Comparison of ENCODE assay signal across 9 mouse cellular contexts in genomic region chr7:4863041-4863440, GRCm38 (mm10). TPM values are rescaled to one million over a fixed set of nuclear protein-coding genes. Genes with fewer than 3 reads are reported as not detected.
DNase-seq lines count a peak whose midpoint lies in the region; ATAC-seq and TF ChIP-seq lines count a peak whose summit lies in the region.
"Had no signal": no experiment of that assay in that cellular context is flagged by ENCODE, and none has a peak within 500 bp of the region (broad histone marks: within the 10 kb centered on the region; RNA-seq: fewer than 3 reads in every experiment).

No protein-coding gene starts in this region.

- no peaks in the 10 kb centered on the region for H3K9me3 ChIP-seq in kidney, embryonic 14.5 days (ENCODE audit: control insufficient read depth, low read length)
- H3K9me3 ChIP-seq in heart, postnatal 0 days (replicated peaks; ENCODE audit: control insufficient read depth, low read length) = no peaks in the 10 kb centered on the region
- peaks cover 6% of the 10 kb centered on the region; the same call in 1 of the 2 replicates for H3K9me3 ChIP-seq in hindbrain, embryonic 10.5 days
- H3K9me3 ChIP-seq in midbrain, embryonic 13.5 days = no peaks in the 10 kb centered on the region
- H3K9me3 ChIP-seq in intestine, embryonic 15.5 days = no peaks in the 10 kb centered on the region

- no peak overlapping the region for H3K9ac ChIP-seq in kidney, embryonic 14.5 days (ENCODE audit: low read depth, low read length)
- H3K9ac ChIP-seq in heart, postnatal 0 days (replicated peaks; ENCODE audit: low read depth, low read length) = no peak overlapping the region
- no peak overlapping the region for H3K9ac ChIP-seq in midbrain, embryonic 13.5 days (replicated peaks)
- no peak overlapping the region for H3K9ac ChIP-seq in intestine, embryonic 15.5 days

- no peak for TF ChIP-seq EP300 in heart, postnatal 0 days (IDR thresholded peaks at IDR 0.05; ENCODE audit: low read depth)

- no peak overlapping the region for H3K27ac ChIP-seq in kidney, embryonic 14.5 days (ENCODE audit: low read depth, low read length)
- H3K27ac ChIP-seq in heart, postnatal 0 days (ENCODE audit: low read depth) = peak overlapping the region; percentile 59
- H3K27ac ChIP-seq in hindbrain, embryonic 10.5 days = no peak overlapping the region
- H3K27ac ChIP-seq in midbrain, embryonic 13.5 days = no peak overlapping the region
- no peak overlapping the region for H3K27ac ChIP-seq in intestine, embryonic 15.5 days

- H3K4me2 ChIP-seq in kidney, embryonic 14.5 days (replicated peaks; ENCODE audit: low read depth, low read length) = no peak overlapping the region
- H3K4me2 ChIP-seq in heart, postnatal 0 days (ENCODE audit: low read depth, low read length) = no peak overlapping the region
- H3K4me2 ChIP-seq in midbrain, embryonic 13.5 days (replicated peaks) = no peak overlapping the region
- H3K4me2 ChIP-seq in intestine, embryonic 15.5 days (replicated peaks) = no peak overlapping the region

- no peak for TF ChIP-seq CTCF in heart, postnatal 0 days (IDR thresholded peaks at IDR 0.05; ENCODE audit: low read depth)

- WGBS in kidney, embryonic 14.5 days = 43% methylated on average over 1 of the region's 1 CpGs
- WGBS in heart, postnatal 0 days = 10% methylated on average over 1 of the region's 1 CpGs
- WGBS in hindbrain, embryonic 10.5 days = 76% methylated on average over 1 of the region's 1 CpGs
- WGBS in midbrain, embryonic 13.5 days = 73% methylated on average over 1 of the region's 1 CpGs
- WGBS in intestine, embryonic 15.5 days = 29% methylated on average over 1 of the region's 1 CpGs

- peak; percentile 89 for DNase-seq in kidney, adult 18-20 months
- DNase-seq in cerebellum, adult 9-10 months = peak; percentile 72
- peak; percentile 30 for DNase-seq in heart, postnatal 0 days (ENCODE audit: low spot score)
- DNase-seq in lung, postnatal 25 days (ENCODE audit: low spot score) = peak; percentile 84
- DNase-seq in hindbrain, embryonic 10.5 days (ENCODE audit: low spot score) = no peak

- no peak overlapping the region for H3K4me3 ChIP-seq in kidney, embryonic 14.5 days (ENCODE audit: low read length)
- no peak overlapping the region for H3K4me3 ChIP-seq in heart, postnatal 0 days (ENCODE audit: low read depth, low read length)
- no peak overlapping the region for H3K4me3 ChIP-seq in hindbrain, embryonic 10.5 days
- H3K4me3 ChIP-seq in midbrain, embryonic 13.5 days (replicated peaks) = no peak overlapping the region
- no peak overlapping the region for H3K4me3 ChIP-seq in intestine, embryonic 15.5 days (replicated peaks)

- no peaks in the 10 kb centered on the region for H3K36me3 ChIP-seq in kidney, embryonic 14.5 days (ENCODE audit: control insufficient read depth, insufficient read depth, low read length)
- H3K36me3 ChIP-seq in heart, postnatal 0 days (replicated peaks; ENCODE audit: control insufficient read depth, insufficient read depth, low read length) = no peaks in the 10 kb centered on the region
- H3K36me3 ChIP-seq in hindbrain, embryonic 10.5 days = no peaks in the 10 kb centered on the region
- no peaks in the 10 kb centered on the region for H3K36me3 ChIP-seq in midbrain, embryonic 13.5 days
- no peaks in the 10 kb centered on the region for H3K36me3 ChIP-seq in intestine, embryonic 15.5 days

- ATAC-seq in kidney, embryonic 14.5 days (ENCODE audit: low FRiP score, low TSS enrichment) = no peak
- no peak for ATAC-seq in heart, postnatal 0 days (ENCODE audit: insufficient read depth, low read depth)
- ATAC-seq in midbrain, embryonic 13.5 days = no peak
- no peak for ATAC-seq in intestine, embryonic 15.5 days

- no peaks in the 10 kb centered on the region for H3K4me1 ChIP-seq in kidney, embryonic 14.5 days (ENCODE audit: control insufficient read depth, insufficient read depth, low read length)
- H3K4me1 ChIP-seq in heart, postnatal 0 days (ENCODE audit: control insufficient read depth, insufficient read depth) = peaks cover 18% of the 10 kb centered on the region
- peaks cover 17% of the 10 kb centered on the region for H3K4me1 ChIP-seq in hindbrain, embryonic 10.5 days (replicated peaks)
- peaks cover 13% of the 10 kb centered on the region for H3K4me1 ChIP-seq in midbrain, embryonic 13.5 days (replicated peaks)
- peaks cover 9% of the 10 kb centered on the region; the same call in 1 of the 2 replicates for H3K4me1 ChIP-seq in intestine, embryonic 15.5 days (replicated peaks)

- no peaks in the 10 kb centered on the region for H3K27me3 ChIP-seq in kidney, embryonic 14.5 days (ENCODE audit: control insufficient read depth, insufficient read depth, low read length)
- no peaks in the 10 kb centered on the region for H3K27me3 ChIP-seq in heart, postnatal 0 days (ENCODE audit: control insufficient read depth, insufficient read depth, low read length)
- H3K27me3 ChIP-seq in hindbrain, embryonic 10.5 days (ENCODE audit: insufficient read depth, poor library complexity, severe bottlenecking) = no peaks in the 10 kb centered on the region
- no peaks in the 10 kb centered on the region for H3K27me3 ChIP-seq in midbrain, embryonic 13.5 days
- H3K27me3 ChIP-seq in intestine, embryonic 15.5 days (replicated peaks) = no peaks in the 10 kb centered on the region

RNA-seq across cellular contexts. Expression of gene Isoc2b, which starts 7.0 kb away (rescaled TPM):
- 4.5 and 8.3 TPM in 2 replicates for polyA plus RNA-seq in kidney, embryonic 14.5 days (2014; fragmentation: Nextera tagmentation; extraction: Ambion mirVana)
- total RNA-seq in heart, postnatal 0 days (2014; rRNA removed; ENCODE audit: low replicate concordance) = 1.4 and 20.0 TPM in 2 replicates
- polyA plus RNA-seq in heart, postnatal 0 days (2015; fragmentation: Nextera tagmentation; extraction: Ambion mirVana) = 4.5 and 6.5 TPM in 2 replicates
- polyA plus RNA-seq in hindbrain, embryonic 10.5 days (2016; fragmentation: Nextera tagmentation; extraction: Ambion mirVana) = 2.6 and 3.3 TPM in 2 replicates
- polyA plus RNA-seq in midbrain, embryonic 13.5 days (2015; fragmentation: Nextera tagmentation; extraction: Ambion mirVana) = 3.3 and 5.3 TPM in 2 replicates
- polyA plus RNA-seq in intestine, embryonic 15.5 days (2015; fragmentation: Nextera tagmentation; extraction: Ambion mirVana) = 9.7 and 15.5 TPM in 2 replicates

RNA-seq across cellular contexts. Expression of gene Isoc2a, which starts 13.9 kb away (rescaled TPM):
- 0.95 and 1.3 TPM in 2 replicates for polyA plus RNA-seq in kidney, embryonic 14.5 days (2014; fragmentation: Nextera tagmentation; extraction: Ambion mirVana)
- 15.2 and 25.6 TPM in 2 replicates for total RNA-seq in heart, postnatal 0 days (2014; rRNA removed; ENCODE audit: low replicate concordance)
- 1.4 and 1.6 TPM in 2 replicates for polyA plus RNA-seq in heart, postnatal 0 days (2015; fragmentation: Nextera tagmentation; extraction: Ambion mirVana)
- polyA plus RNA-seq in hindbrain, embryonic 10.5 days (2016; fragmentation: Nextera tagmentation; extraction: Ambion mirVana) = 0.73 and 0.82 TPM in 2 replicates
- polyA plus RNA-seq in midbrain, embryonic 13.5 days (2015; fragmentation: Nextera tagmentation; extraction: Ambion mirVana) = 0.43 and 0.65 TPM in 2 replicates
- polyA plus RNA-seq in intestine, embryonic 15.5 days (2015; fragmentation: Nextera tagmentation; extraction: Ambion mirVana) = 0.68 and 1.0 TPM in 2 replicates

RNA-seq across cellular contexts. Expression of gene Shisa7, which starts 18.5 kb away (rescaled TPM):
- polyA plus RNA-seq in kidney, embryonic 14.5 days (2014; fragmentation: Nextera tagmentation; extraction: Ambion mirVana) = 0.89 and 1.1 TPM in 2 replicates
- 0.23 TPM in 1 of 2 replicates, not detected in the other for total RNA-seq in heart, postnatal 0 days (2014; rRNA removed; ENCODE audit: low replicate concordance)
- not detected in 2 replicates for polyA plus RNA-seq in heart, postnatal 0 days (2015; fragmentation: Nextera tagmentation; extraction: Ambion mirVana)
- polyA plus RNA-seq in hindbrain, embryonic 10.5 days (2016; fragmentation: Nextera tagmentation; extraction: Ambion mirVana) = 0.68 and 1.8 TPM in 2 replicates
- 8.8 and 9.7 TPM in 2 replicates for polyA plus RNA-seq in midbrain, embryonic 13.5 days (2015; fragmentation: Nextera tagmentation; extraction: Ambion mirVana)
- 0.21 and 0.27 TPM in 2 replicates for polyA plus RNA-seq in intestine, embryonic 15.5 days (2015; fragmentation: Nextera tagmentation; extraction: Ambion mirVana)

RNA-seq across cellular contexts. Expression of gene Gm36210, which starts 43.3 kb away (rescaled TPM):
- 0.22 TPM in 1 of 2 replicates, not detected in the other for polyA plus RNA-seq in kidney, embryonic 14.5 days (2014; fragmentation: Nextera tagmentation; extraction: Ambion mirVana)
- total RNA-seq in heart, postnatal 0 days (2014; rRNA removed; ENCODE audit: low replicate concordance) = 0.88 TPM in 1 of 2 replicates, not detected in the other
- 0.08 and 0.12 TPM in 2 replicates for polyA plus RNA-seq in heart, postnatal 0 days (2015; fragmentation: Nextera tagmentation; extraction: Ambion mirVana)
- polyA plus RNA-seq in hindbrain, embryonic 10.5 days (2016; fragmentation: Nextera tagmentation; extraction: Ambion mirVana) = not detected in 2 replicates
- 0.31 and 0.32 TPM in 2 replicates for polyA plus RNA-seq in midbrain, embryonic 13.5 days (2015; fragmentation: Nextera tagmentation; extraction: Ambion mirVana)
- not detected in 2 replicates for polyA plus RNA-seq in intestine, embryonic 15.5 days (2015; fragmentation: Nextera tagmentation; extraction: Ambion mirVana)
- total RNA-seq: gastrocnemius, postnatal 4 days had no signal

RNA-seq across cellular contexts. Expression of gene Ube2s, which starts 50.7 kb away (rescaled TPM):
- polyA plus RNA-seq in kidney, embryonic 14.5 days (2014; fragmentation: Nextera tagmentation; extraction: Ambion mirVana) = 465 and 546 TPM in 2 replicates
- total RNA-seq in heart, postnatal 0 days (2014; rRNA removed; ENCODE audit: low replicate concordance) = 440 and 486 TPM in 2 replicates
- polyA plus RNA-seq in heart, postnatal 0 days (2015; fragmentation: Nextera tagmentation; extraction: Ambion mirVana) = 156 and 174 TPM in 2 replicates
- polyA plus RNA-seq in hindbrain, embryonic 10.5 days (2016; fragmentation: Nextera tagmentation; extraction: Ambion mirVana) = 414 and 452 TPM in 2 replicates
- polyA plus RNA-seq in midbrain, embryonic 13.5 days (2015; fragmentation: Nextera tagmentation; extraction: Ambion mirVana) = 281 and 301 TPM in 2 replicates
- polyA plus RNA-seq in intestine, embryonic 15.5 days (2015; fragmentation: Nextera tagmentation; extraction: Ambion mirVana) = 303 and 321 TPM in 2 replicates
